Mouse (Mus musculus): Measurements from ENCODE around the gene Cln3.

- no peak for TF ChIP-seq CTCF (IDR thresholded peaks at IDR 0.05; ENCODE audit: low read depth)
- no peak for TF ChIP-seq EP300 (IDR thresholded peaks at IDR 0.05; ENCODE audit: low read depth)
These were observed 1.1 kb downstream of the Cln3 start, which contains the start of gene Apobr for GRCm38 (mm10) chr7:126584506-126584977.
